ENCODE assay signal across 8 mouse cellular contexts in genomic region chr16:49803932-49804461, GRCm38 (mm10). TPM values are rescaled to one million over a fixed set of nuclear protein-coding genes. Genes with fewer than 3 reads are reported as not detected.
DNase-seq lines count a peak whose midpoint lies in the region; ATAC-seq and TF ChIP-seq lines count a peak whose summit lies in the region.

No protein-coding gene starts in this region.

- peak overlapping the region; percentile 69 for H3K9ac ChIP-seq in embryonic facial prominence, embryonic 13.5 days
- peak overlapping the region; percentile 53 for H3K9ac ChIP-seq in hindbrain, embryonic 14.5 days
- no peak overlapping the region for H3K9ac ChIP-seq in limb, embryonic 15.5 days

- H3K36me3 ChIP-seq in embryonic facial prominence, embryonic 13.5 days, result no peaks in the 10 kb centered on the region
- H3K36me3 ChIP-seq in hindbrain, embryonic 14.5 days (replicated peaks; ENCODE audit: control insufficient read depth, insufficient read depth), result no peaks in the 10 kb centered on the region
- no peaks in the 10 kb centered on the region for H3K36me3 ChIP-seq in limb, embryonic 15.5 days

- H3K9me3 ChIP-seq in embryonic facial prominence, embryonic 13.5 days, result no peaks in the 10 kb centered on the region
- no peaks in the 10 kb centered on the region for H3K9me3 ChIP-seq in hindbrain, embryonic 14.5 days (ENCODE audit: control insufficient read depth, low read length)
- H3K9me3 ChIP-seq in limb, embryonic 15.5 days, result no peaks in the 10 kb centered on the region

- no peak for DNase-seq in layer of hippocampus, adult 2 months (ENCODE audit: low spot score in 2 of 2)
- DNase-seq in layer of hippocampus, adult 9-11 months, result no peak
- peak; percentile 73 for DNase-seq in hindbrain, embryonic 14.5 days (ENCODE audit: low spot score)
- DNase-seq in neural tube, embryonic 10.5 days (ENCODE audit: extremely low spot score, low spot score), result peak; percentile 43
- DNase-seq in gastrocnemius, postnatal 4 days (ENCODE audit: low spot score in 2 of 2), result no peak
- DNase-seq in urinary bladder, postnatal 25 days (ENCODE audit: low spot score), result no peak

- H3K4me1 ChIP-seq in embryonic facial prominence, embryonic 13.5 days, result peaks cover 10% of the 10 kb centered on the region
- H3K4me1 ChIP-seq in hindbrain, embryonic 14.5 days (replicated peaks; ENCODE audit: control insufficient read depth, insufficient read depth, low read length), result peaks cover 21% of the 10 kb centered on the region
- peaks cover 7% of the 10 kb centered on the region for H3K4me1 ChIP-seq in limb, embryonic 15.5 days

- no peak for TF ChIP-seq CTCF in layer of hippocampus, adult 2 months (conservative IDR thresholded peaks at IDR 0.05)

- no peak overlapping the region for H3K27ac ChIP-seq in layer of hippocampus, adult 2 months
- H3K27ac ChIP-seq in embryonic facial prominence, embryonic 13.5 days, result no peak overlapping the region
- H3K27ac ChIP-seq in hindbrain, embryonic 14.5 days, result peak overlapping the region; percentile 52
- H3K27ac ChIP-seq in limb, embryonic 15.5 days, result no peak overlapping the region

- WGBS in embryonic facial prominence, embryonic 13.5 days, result 4% methylated on average over 12 of the region's 12 CpGs
- 2% methylated on average over 12 of the region's 12 CpGs for WGBS in hindbrain, embryonic 14.5 days
- WGBS in limb, embryonic 15.5 days, result 6% methylated on average over 12 of the region's 12 CpGs

- H3K4me2 ChIP-seq in embryonic facial prominence, embryonic 13.5 days, result peak overlapping the region; percentile 66
- H3K4me2 ChIP-seq in hindbrain, embryonic 14.5 days (replicated peaks), result peak overlapping the region; percentile 57
- peak overlapping the region; percentile 38 for H3K4me2 ChIP-seq in limb, embryonic 15.5 days

- 0 out of 2 replicates have a peak, but pooled peaks have one; percentile 62 for ATAC-seq in embryonic facial prominence, embryonic 13.5 days (ENCODE audit: insufficient number of reproducible peaks, insufficient read depth, low FRiP score, low TSS enrichment, low read depth)
- ATAC-seq in hindbrain, embryonic 14.5 days (ENCODE audit: low FRiP score), result peak; percentile 76
- no peak for ATAC-seq in limb, embryonic 15.5 days (ENCODE audit: insufficient number of reproducible peaks, low FRiP score, low TSS enrichment, low read depth)

- H3K27me3 ChIP-seq in embryonic facial prominence, embryonic 13.5 days, result no peaks in the 10 kb centered on the region
- no peaks in the 10 kb centered on the region for H3K27me3 ChIP-seq in hindbrain, embryonic 14.5 days (ENCODE audit: control insufficient read depth, insufficient read depth, low read length)
- H3K27me3 ChIP-seq in limb, embryonic 15.5 days, result no peaks in the 10 kb centered on the region

- peak overlapping the region; percentile 22 for H3K4me3 ChIP-seq in layer of hippocampus, adult 2 months
- H3K4me3 ChIP-seq in embryonic facial prominence, embryonic 13.5 days, result peak overlapping the region; percentile 36
- H3K4me3 ChIP-seq in hindbrain, embryonic 14.5 days (replicated peaks; ENCODE audit: low read length), result peak overlapping the region; percentile 20
- H3K4me3 ChIP-seq in limb, embryonic 15.5 days, result peak overlapping the region; percentile 19

RNA-seq across cellular contexts. Expression of gene Cd47, which starts 3.7 kb away (rescaled TPM):
- total RNA-seq in layer of hippocampus, adult 2 months (2021), result 100 to 1,000 TPM; 220 to 223 TPM
- polyA plus RNA-seq in embryonic facial prominence, embryonic 13.5 days (2015; fragmentation: Nextera tagmentation; extraction: Ambion mirVana), result 70.1 and 83.0 TPM in 2 replicates
- 152 and 167 TPM in 2 replicates for polyA plus RNA-seq in hindbrain, embryonic 14.5 days (2014; fragmentation: Nextera tagmentation; extraction: Ambion mirVana)
- 103 and 106 TPM in 2 replicates for polyA plus RNA-seq in limb, embryonic 15.5 days (2015; fragmentation: Nextera tagmentation; extraction: Ambion mirVana)
- total RNA-seq in gastrocnemius, postnatal 4 days (2021), result 10 to 100 TPM; 53.2 to 55.3 TPM

Comparison
In these comparisons a context has a peak if more than half of its experiments do, and no peak if none do; other contexts are left out.
1. DNase-seq: peak in hindbrain, embryonic 14.5 days (single experiment) and neural tube, embryonic 10.5 days (single experiment); none in layer of hippocampus, adult 2 months (0 of 2), layer of hippocampus, adult 9-11 months (single experiment), gastrocnemius, postnatal 4 days (0 of 2) and urinary bladder, postnatal 25 days (single experiment).
2. Peak in every context shown above with its lines, with median percentiles within 50 percentile points of each other: H3K4me3 ChIP-seq and H3K4me2 ChIP-seq.